ENCODE assay signal across 7 mouse cellular contexts in genomic region chrX:142818057-142818682, GRCm38 (mm10).
DNase-seq lines count a peak whose midpoint lies in the region; ATAC-seq and TF ChIP-seq lines count a peak whose summit lies in the region.

No protein-coding gene starts in this region.

- no peak for ATAC-seq in Patski
- ATAC-seq in kidney, embryonic 14.5 days (ENCODE audit: low FRiP score, low TSS enrichment), result peak; percentile 43; the same call in 1 of the 2 replicates

- WGBS in kidney, embryonic 14.5 days, result 39% methylated on average over 10 of the region's 10 CpGs
- WGBS in spleen, adult 2 months, result 60% methylated on average over 10 of the region's 10 CpGs

- H3K4me2 ChIP-seq in kidney, embryonic 14.5 days (replicated peaks; ENCODE audit: low read depth, low read length), result no peak overlapping the region

- POLR2A ChIA-PET in Patski (lab: Charles Lee), result no interaction called here

- no peaks in the 10 kb centered on the region for H3K4me1 ChIP-seq in cortical plate, adult 2 months (ENCODE audit: control insufficient read depth, insufficient read depth, low read length)
- H3K4me1 ChIP-seq in kidney, embryonic 14.5 days (ENCODE audit: control insufficient read depth, insufficient read depth, low read length), result 0 out of 2 replicates have a peak, but pooled peaks cover 3% of the 10 kb centered on the region
- no peaks in the 10 kb centered on the region for H3K4me1 ChIP-seq in spleen, adult 2 months (ENCODE audit: control insufficient read depth, insufficient read depth, insufficient read length)

- TF ChIP-seq CTCF in Patski (IDR thresholded peaks at IDR 0.05), result peak; percentile 75
- TF ChIP-seq CTCF in cortical plate, adult 2 months (IDR thresholded peaks at IDR 0.05; ENCODE audit: extremely low read depth, insufficient read depth, low read length), result peak; percentile 57; the same call in 1 of the 2 replicates
- peak; percentile 19; the same call in 1 of the 2 replicates for TF ChIP-seq CTCF in spleen, adult 2 months (IDR thresholded peaks at IDR 0.05; ENCODE audit: extremely low read depth, insufficient read depth, insufficient read length, insufficient replicate concordance)

- CTCF ChIA-PET in Patski (lab: Charles Lee), result interaction anchor here (1.0 to 3.2 kb wide), 9 partner anchors 15 to 246 kb away, joined by 3 to 11 read pairs (median 4); no protein-coding TSS in a partner anchor

- TF ChIP-seq POLR2A in cortical plate, adult 2 months (IDR thresholded peaks at IDR 0.05; ENCODE audit: extremely low read depth, insufficient read depth, low read length), result no peak
- no peak for TF ChIP-seq POLR2A in spleen, adult 2 months (IDR thresholded peaks at IDR 0.05; ENCODE audit: low read depth, low read length)

- H3K27ac ChIP-seq in cortical plate, adult 2 months (ENCODE audit: insufficient read depth, low read length), result no peak overlapping the region
- H3K27ac ChIP-seq in kidney, embryonic 14.5 days (ENCODE audit: low read depth, low read length), result no peak overlapping the region
- H3K27ac ChIP-seq in spleen, adult 2 months (ENCODE audit: insufficient read depth, low read length), result no peak overlapping the region

- no peaks in the 10 kb centered on the region for H3K9me3 ChIP-seq in kidney, embryonic 14.5 days (ENCODE audit: control insufficient read depth, low read length)

- intact Hi-C loops in left cerebral cortex, postnatal 25 days (cut with DNase I), result loop anchor here (2.0 kb wide), 1 partner anchor 241 kb away; no protein-coding TSS in a partner anchor

- in situ Hi-C loops in Patski (cut with MboI; ENCODE audit: low pct_unique_long_range_greater_than_20kb), result no loop called here

- H3K36me3 ChIP-seq in kidney, embryonic 14.5 days (ENCODE audit: control insufficient read depth, insufficient read depth, low read length), result no peaks in the 10 kb centered on the region
- H3K36me3 ChIP-seq in spleen, adult 2 months (ENCODE audit: control insufficient read depth, insufficient read depth, low read length), result no peaks in the 10 kb centered on the region

- H3K27me3 ChIP-seq in Patski, result no peaks in the 10 kb centered on the region
- no peaks in the 10 kb centered on the region for H3K27me3 ChIP-seq in kidney, embryonic 14.5 days (ENCODE audit: control insufficient read depth, insufficient read depth, low read length)
- H3K27me3 ChIP-seq in spleen, adult 2 months (ENCODE audit: control insufficient read depth, insufficient read depth, low read length), result no peaks in the 10 kb centered on the region

- peak; percentile 43 to 54 for DNase-seq in left cerebral cortex, postnatal 25 days (ENCODE audit: low spot score in 2 of 2)
- no peak for DNase-seq in left cerebral cortex, adult 11 months (ENCODE audit: low spot score)
- DNase-seq in Patski (ENCODE audit: low read depth, low spot score), result no peak
- peak; percentile 51 for DNase-seq in mesoderm, embryonic 11.5 days (ENCODE audit: low read depth, low spot score)
- peak in 1 of 2 experiments; percentile 22 for DNase-seq in spleen, adult 2 months (ENCODE audit: low read depth in 1 of 2, low spot score in 2 of 2)

- no peak overlapping the region for H3K4me3 ChIP-seq in cortical plate, adult 2 months (ENCODE audit: insufficient read depth, low read length)
- H3K4me3 ChIP-seq in kidney, embryonic 14.5 days (ENCODE audit: low read length), result no peak overlapping the region
- H3K4me3 ChIP-seq in spleen, adult 2 months (ENCODE audit: extremely low read depth, insufficient read depth, insufficient read length), result no peak overlapping the region

- no peak overlapping the region for H3K9ac ChIP-seq in kidney, embryonic 14.5 days (ENCODE audit: low read depth, low read length)

Comparison
In these comparisons a context has a peak if more than half of its experiments do, and no peak if none do; other contexts are left out.
1. DNase-seq: peak in left cerebral cortex, postnatal 25 days (2 of 2) and mesoderm, embryonic 11.5 days (single experiment); none in left cerebral cortex, adult 11 months (single experiment) and Patski (single experiment).
2. CTCF ChIP-seq: peak in every context shown above with its lines; median percentile 75 in Patski; 57 in cortical plate, adult 2 months; 19 in spleen, adult 2 months.